Mouse (Mus musculus): Measurements from ENCODE around the gene Vmn1r19. TPM values are rescaled to one million over a fixed set of nuclear protein-coding genes. Genes with fewer than 3 reads are reported as not detected.
"Not testable (repeated sequence)": the region's sequence is repeated elsewhere in the genome, so short reads cannot be mapped to it uniquely, and the experiment has no call there.

The Vmn1r19 gene
- polyA plus RNA-seq (2016; fragmentation: Nextera tagmentation; extraction: Ambion mirVana): not detected in 2 replicates

- H3K4me2 ChIP-seq (replicated peaks); H3K27me3 ChIP-seq; H3K4me1 ChIP-seq; H3K9ac ChIP-seq (replicated peaks); H3K9me3 ChIP-seq; H3K27ac ChIP-seq (replicated peaks); ATAC-seq (ENCODE audit: low FRiP score, low read depth); H3K4me3 ChIP-seq; H3K36me3 ChIP-seq: not testable (repeated sequence)
- WGBS: 73% methylated on average over 3 of the region's 3 CpGs
These were observed at the start of gene Vmn1r19 for GRCm38 (mm10) chr6:57403480-57403879. TSS of gene Vmn1r19 (plus strand) at chr6:57403780.

DNA sequence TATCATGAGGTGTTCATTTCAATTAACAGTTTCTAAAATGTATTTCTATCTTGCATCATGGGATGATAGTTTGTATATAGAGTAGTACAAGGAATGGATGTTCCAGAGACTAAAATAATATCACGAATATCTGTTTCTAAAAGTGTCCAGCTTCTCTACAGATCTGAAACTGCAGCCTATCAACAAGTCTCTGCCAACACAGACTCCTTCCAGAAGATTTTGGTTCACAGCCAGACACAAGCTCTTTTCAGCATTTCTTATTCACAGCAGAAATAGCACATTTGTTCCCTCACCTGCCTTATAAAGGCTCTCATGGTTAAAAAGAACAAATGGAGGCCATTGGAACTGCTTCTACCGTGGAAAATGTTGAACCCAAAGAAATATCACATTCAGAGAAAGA lies 46.7 kb upstream of the Vmn1r19 start:
- H3K4me1 ChIP-seq: no peaks in the 10 kb centered on the region
- no peak for ATAC-seq (ENCODE audit: low FRiP score, low read depth)

GRCm38 (mm10) chr6:57363627-57364026 lies 40.0 kb upstream of the Vmn1r19 start, which contains the start of gene Vmn1r17:
TSS of gene Vmn1r17 (minus strand) at chr6:57363727.
- Histone ChIP-seq H3K4me3 (no peak within 1 kb of the TSS), H3K36me3 (no peaks in the 10 kb centered on the region), H3K27ac (replicated peaks) (no peak within 1 kb of the TSS), H3K4me2 (replicated peaks) (no peak within 1 kb of the TSS), H3K9ac (replicated peaks) (no peak within 1 kb of the TSS), H3K27me3 (no peaks in the 10 kb centered on the region), H3K4me1 (no peaks in the 10 kb centered on the region), H3K9me3 (no peaks in the 10 kb centered on the region)
- 86% methylated on average over 1 of the region's 1 CpGs for WGBS
- no peak for ATAC-seq (ENCODE audit: low FRiP score, low read depth)

More for the DNA sequence above, 46.7 kb upstream of the Vmn1r19 start:
- Histone ChIP-seq H3K4me2 (replicated peaks) (no peak overlapping the region), H3K36me3 (no peaks in the 10 kb centered on the region), H3K27ac (replicated peaks) (no peak overlapping the region), H3K4me3 (no peak overlapping the region), H3K9me3 (no peaks in the 10 kb centered on the region), H3K27me3 (no peaks in the 10 kb centered on the region), H3K9ac (replicated peaks) (no peak overlapping the region)
- WGBS: 89% methylated on average over 2 of the region's 2 CpGs

GRCm38 (mm10) chr6:57365866-57366265 lies 37.7 kb upstream of the Vmn1r19 start:
- not testable (repeated sequence) for ATAC-seq (ENCODE audit: low FRiP score, low read depth); H3K4me1 ChIP-seq; H3K36me3 ChIP-seq; H3K4me3 ChIP-seq; H3K27me3 ChIP-seq; H3K9ac ChIP-seq (replicated peaks); H3K4me2 ChIP-seq (replicated peaks); H3K27ac ChIP-seq (replicated peaks); H3K9me3 ChIP-seq
- WGBS: 92% methylated on average over 1 of the region's 1 CpGs

GRCm38 (mm10) chr6:57367496-57367895 lies 36.1 kb upstream of the Vmn1r19 start:
- H3K9me3 ChIP-seq: no peaks in the 10 kb centered on the region
- no peak overlapping the region for H3K9ac ChIP-seq (replicated peaks)
- H3K4me1 ChIP-seq: no peaks in the 10 kb centered on the region
- no peak for ATAC-seq (ENCODE audit: low FRiP score, low read depth)
- H3K36me3 ChIP-seq: no peaks in the 10 kb centered on the region
- no peak overlapping the region for H3K4me3 ChIP-seq
- 88% methylated on average over 1 of the region's 1 CpGs for WGBS
- H3K27me3 ChIP-seq: no peaks in the 10 kb centered on the region
- H3K4me2 ChIP-seq (replicated peaks): no peak overlapping the region
- no peak overlapping the region for H3K27ac ChIP-seq (replicated peaks)

DNA sequence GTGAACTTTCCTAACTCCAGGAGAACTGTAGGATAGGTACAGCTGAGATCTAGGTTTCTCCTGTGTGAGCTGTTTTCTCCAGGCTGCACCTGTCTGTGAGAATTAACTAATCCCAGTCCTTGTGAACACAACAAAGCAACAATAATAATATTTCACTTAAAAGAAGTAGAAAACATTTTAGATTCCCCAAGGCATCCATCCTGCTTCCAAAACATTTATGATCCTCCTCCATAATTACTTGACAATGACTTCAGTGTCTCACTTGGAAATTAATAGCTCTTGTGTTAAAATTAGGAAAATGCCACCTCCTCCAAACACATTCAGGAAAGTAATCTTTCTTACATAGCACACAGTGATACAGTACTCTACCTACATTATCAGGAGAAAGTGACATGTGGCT lies 7.9 kb upstream of the Vmn1r19 start, which contains the start of gene Vmn1r18:
Gene Vmn1r18, minus strand, starts transcription at position 101 of the 400 bp plus-strand sequence.
- H3K4me1 ChIP-seq: no peaks in the 10 kb centered on the region
- H3K27ac ChIP-seq (replicated peaks): no peak within 1 kb of the TSS
- no peaks in the 10 kb centered on the region for H3K27me3 ChIP-seq
- no peaks in the 10 kb centered on the region for H3K36me3 ChIP-seq
- no peak within 1 kb of the TSS for H3K4me3 ChIP-seq
- H3K4me2 ChIP-seq (replicated peaks): no peak within 1 kb of the TSS
- H3K9ac ChIP-seq (replicated peaks): no peak within 1 kb of the TSS
- no peaks in the 10 kb centered on the region for H3K9me3 ChIP-seq
- no peak for ATAC-seq (ENCODE audit: low FRiP score, low read depth)

DNA sequence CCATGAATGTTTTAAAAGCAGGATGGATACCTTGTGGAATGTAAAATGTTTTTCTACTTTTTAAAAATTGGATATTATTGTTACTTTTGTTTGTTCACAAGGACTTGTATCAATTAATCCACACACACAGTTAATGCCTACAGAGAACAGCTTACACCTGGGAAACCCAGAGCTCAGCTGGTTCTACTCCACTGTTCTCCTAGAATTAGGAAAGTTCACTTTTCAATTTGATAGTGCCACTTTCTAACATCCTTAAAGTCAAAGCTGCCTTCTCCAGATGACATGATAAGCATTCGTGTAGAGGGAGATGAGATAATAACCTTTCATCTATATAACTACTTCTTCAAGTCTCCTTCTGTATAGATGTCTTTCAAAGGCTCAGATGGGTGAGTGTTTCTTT lies 25.1 kb downstream of the Vmn1r19 start, which contains the start of gene Vmn1r20:
Gene Vmn1r20, plus strand, starts transcription at position 301 of the 400 bp plus-strand sequence.
- Histone ChIP-seq H3K4me2 (replicated peaks) (no peak within 1 kb of the TSS), H3K4me1 (no peaks in the 10 kb centered on the region), H3K27ac (replicated peaks) (no peak within 1 kb of the TSS), H3K27me3 (no peaks in the 10 kb centered on the region), H3K4me3 (no peak within 1 kb of the TSS), H3K36me3 (no peaks in the 10 kb centered on the region), H3K9ac (replicated peaks) (no peak within 1 kb of the TSS), H3K9me3 (no peaks in the 10 kb centered on the region)
- 63% methylated on average over 1 of the region's 1 CpGs for WGBS
- ATAC-seq (ENCODE audit: low FRiP score, low read depth): no peak

DNA sequence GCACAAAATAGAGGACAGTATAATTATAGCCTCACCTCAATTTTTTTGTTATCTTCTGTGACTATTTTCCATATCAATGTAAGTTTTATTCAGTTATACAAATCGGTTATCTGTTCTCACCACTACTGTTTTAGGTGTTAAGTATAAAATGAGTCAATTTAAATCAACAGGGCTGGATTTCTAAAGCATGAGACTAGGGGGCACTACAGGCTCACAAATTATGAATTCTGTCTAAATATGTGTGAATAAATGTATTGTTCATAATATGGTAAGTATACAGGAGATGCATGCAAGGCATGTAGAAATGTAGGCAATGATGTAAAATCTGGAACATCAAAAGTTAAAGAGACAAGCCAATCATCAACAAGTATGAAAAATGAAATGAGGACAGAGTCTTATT lies 27.6 kb downstream of the Vmn1r19 start:
- WGBS: 96% methylated on average over 1 of the region's 1 CpGs
- no peaks in the 10 kb centered on the region for H3K9me3 ChIP-seq

More for the DNA sequence above, 27.6 kb downstream of the Vmn1r19 start:
- H3K4me3 ChIP-seq: no peak overlapping the region
- no peak overlapping the region for H3K27ac ChIP-seq (replicated peaks)
- no peak for ATAC-seq (ENCODE audit: low FRiP score, low read depth)
- H3K27me3 ChIP-seq: no peaks in the 10 kb centered on the region
- H3K9ac ChIP-seq (replicated peaks): no peak overlapping the region
- no peaks in the 10 kb centered on the region for H3K36me3 ChIP-seq
- no peaks in the 10 kb centered on the region for H3K4me1 ChIP-seq
- H3K4me2 ChIP-seq (replicated peaks): no peak overlapping the region

Other genes with a start within 250 kb of the Vmn1r19 start
- not detected in 2 replicates for gene Vmn1r12, start 246.9 kb upstream of the Vmn1r19 start, polyA plus RNA-seq (2016; fragmentation: Nextera tagmentation; extraction: Ambion mirVana)
- gene Vmn1r13, start 200.5 kb upstream of the Vmn1r19 start, polyA plus RNA-seq (2016; fragmentation: Nextera tagmentation; extraction: Ambion mirVana): not detected in 2 replicates
- not detected in 2 replicates for gene Vmn1r14, start 172.1 kb upstream of the Vmn1r19 start, polyA plus RNA-seq (2016; fragmentation: Nextera tagmentation; extraction: Ambion mirVana)
- gene Vmn1r15, start 145.8 kb upstream of the Vmn1r19 start, polyA plus RNA-seq (2016; fragmentation: Nextera tagmentation; extraction: Ambion mirVana): not detected in 2 replicates
- gene Vmn1r16, start 74.3 kb upstream of the Vmn1r19 start, polyA plus RNA-seq (2016; fragmentation: Nextera tagmentation; extraction: Ambion mirVana): not detected in 2 replicates
- gene Vmn1r17, start 40.1 kb upstream of the Vmn1r19 start, polyA plus RNA-seq (2016; fragmentation: Nextera tagmentation; extraction: Ambion mirVana): not detected in 2 replicates
- gene Vmn1r18, start 8.0 kb upstream of the Vmn1r19 start, polyA plus RNA-seq (2016; fragmentation: Nextera tagmentation; extraction: Ambion mirVana): not detected in 2 replicates
- gene Vmn1r20, start 25.1 kb downstream of the Vmn1r19 start, polyA plus RNA-seq (2016; fragmentation: Nextera tagmentation; extraction: Ambion mirVana): not detected in 2 replicates
- 6.7 and 8.2 TPM in 2 replicates for gene Ppm1k, start 131.7 kb downstream of the Vmn1r19 start, polyA plus RNA-seq (2016; fragmentation: Nextera tagmentation; extraction: Ambion mirVana)
- 1.5 TPM in 2 replicates for gene Herc6, start 177.2 kb downstream of the Vmn1r19 start, polyA plus RNA-seq (2016; fragmentation: Nextera tagmentation; extraction: Ambion mirVana)

Data from midbrain, embryonic 12.5 days (tissue).